Mouse (Mus musculus): ENCODE measurements around the gene Syt15. TPM values are rescaled to one million over a fixed set of nuclear protein-coding genes. Genes with fewer than 3 reads are reported as not detected.

Gene Syt15
- 0.14 and 0.16 TPM in 2 replicates for polyA plus RNA-seq (2014; fragmentation: Nextera tagmentation; extraction: Ambion mirVana)

- H3K9ac ChIP-seq (ENCODE audit: low read length) = peak within 1 kb of the TSS; percentile 37; the same call in 1 of the 2 replicates
- DNase-seq (ENCODE audit: low spot score) (no peak), ATAC-seq (no peak)
- no peaks in the 10 kb centered on the region for H3K36me3 ChIP-seq (ENCODE audit: control insufficient read depth, insufficient read depth, low read length)
- H3K9me3 ChIP-seq (replicated peaks; ENCODE audit: control insufficient read depth, low read length) = no peaks in the 10 kb centered on the region
- peaks cover 10% of the 10 kb centered on the region for H3K27me3 ChIP-seq (replicated peaks; ENCODE audit: control insufficient read depth, insufficient read depth, low read length)
- 0 out of 2 replicates have a peak within 1 kb of the TSS, but pooled peaks have one; percentile 6 for H3K4me3 ChIP-seq (ENCODE audit: low read depth, low read length)
- peaks cover 4% of the 10 kb centered on the region; the same call in 1 of the 2 replicates for H3K4me1 ChIP-seq (ENCODE audit: control insufficient read depth, insufficient read depth, low read length)
- peak within 1 kb of the TSS; percentile 36 for H3K4me2 ChIP-seq (ENCODE audit: low read length)
- H3K27ac ChIP-seq (ENCODE audit: low read depth, low read length) = no peak within 1 kb of the TSS
- WGBS = 72% methylated on average over 6 of the region's 6 CpGs
Observed at GRCm38 (mm10) chr14:34219295-34219694, at the start of gene Syt15. Gene Syt15 (plus strand): TSS chr14:34219595.

DNA sequence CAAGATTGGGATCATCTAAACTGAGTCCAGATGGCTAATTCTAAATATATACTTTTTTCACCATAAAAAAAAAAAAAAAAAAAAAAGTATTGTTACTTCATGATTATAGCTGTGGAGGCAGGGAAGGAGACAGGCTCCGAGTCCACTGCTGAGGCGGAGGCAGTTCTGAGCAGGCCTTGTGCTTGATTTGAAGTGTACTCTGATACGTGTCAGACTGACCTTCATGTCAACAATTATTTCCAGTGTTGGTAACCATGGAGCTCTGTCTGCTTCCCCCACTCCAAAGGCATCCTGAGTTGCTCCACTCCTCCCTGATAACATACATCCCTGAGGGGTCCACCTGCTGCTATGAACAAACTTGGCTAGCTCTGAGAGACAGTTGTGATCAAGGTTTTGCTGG is 48.3 kb upstream of the Syt15 start:
- Histone ChIP-seq H3K36me3 (ENCODE audit: control insufficient read depth, insufficient read depth, low read length) (no peaks in the 10 kb centered on the region), H3K4me2 (ENCODE audit: low read length) (no peak overlapping the region), H3K9me3 (replicated peaks; ENCODE audit: control insufficient read depth, low read length) (no peaks in the 10 kb centered on the region), H3K27ac (ENCODE audit: low read depth, low read length) (no peak overlapping the region), H3K4me3 (ENCODE audit: low read depth, low read length) (no peak overlapping the region), H3K4me1 (ENCODE audit: control insufficient read depth, insufficient read depth, low read length) (no peaks in the 10 kb centered on the region), H3K27me3 (replicated peaks; ENCODE audit: control insufficient read depth, insufficient read depth, low read length) (no peaks in the 10 kb centered on the region), H3K9ac (ENCODE audit: low read length) (no peak overlapping the region)
- no peak for ATAC-seq
- no peak for DNase-seq (ENCODE audit: low spot score)
- WGBS = 91% methylated on average over 3 of the region's 3 CpGs

DNA sequence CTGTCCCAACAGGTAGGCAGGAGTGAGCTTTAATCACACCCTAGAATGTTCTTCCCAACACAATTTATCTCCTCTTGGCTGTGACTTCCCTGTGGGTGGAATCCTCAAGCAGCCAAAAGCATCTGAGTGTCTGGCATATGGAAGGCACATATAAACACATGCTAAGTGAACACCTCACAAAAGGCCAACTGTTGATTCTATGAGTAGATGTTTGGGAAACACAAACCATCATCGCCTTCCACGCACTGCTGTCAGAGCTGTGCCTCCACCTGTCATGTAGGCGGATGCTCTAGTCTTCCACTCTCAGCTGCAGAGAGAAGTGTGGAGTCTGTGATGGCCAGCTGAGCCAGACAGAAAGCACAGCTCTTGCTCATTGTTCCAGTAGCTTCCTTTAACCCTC is 40.0 kb upstream of the Syt15 start:
- Histone ChIP-seq H3K4me2 (ENCODE audit: low read length) (no peak overlapping the region), H3K27me3 (replicated peaks; ENCODE audit: control insufficient read depth, insufficient read depth, low read length) (no peaks in the 10 kb centered on the region), H3K36me3 (ENCODE audit: control insufficient read depth, insufficient read depth, low read length) (no peaks in the 10 kb centered on the region), H3K4me1 (ENCODE audit: control insufficient read depth, insufficient read depth, low read length) (no peaks in the 10 kb centered on the region), H3K27ac (ENCODE audit: low read depth, low read length) (no peak overlapping the region), H3K9ac (ENCODE audit: low read length) (no peak overlapping the region), H3K9me3 (replicated peaks; ENCODE audit: control insufficient read depth, low read length) (0 out of 2 replicates have a peak, but pooled peaks cover 3% of the 10 kb centered on the region), H3K4me3 (ENCODE audit: low read depth, low read length) (no peak overlapping the region)
- ATAC-seq = no peak
- no peak for DNase-seq (ENCODE audit: low spot score)
- WGBS = 91% methylated on average over 3 of the region's 3 CpGs

GRCm38 (mm10) chr14:34183101-34183500 is 36.3 kb upstream of the Syt15 start:
- ATAC-seq (no peak), DNase-seq (ENCODE audit: low spot score) (no peak)
- Histone ChIP-seq H3K27ac (ENCODE audit: low read depth, low read length) (no peak overlapping the region), H3K4me2 (ENCODE audit: low read length) (no peak overlapping the region), H3K4me3 (ENCODE audit: low read depth, low read length) (no peak overlapping the region), H3K4me1 (ENCODE audit: control insufficient read depth, insufficient read depth, low read length) (no peaks in the 10 kb centered on the region), H3K9me3 (replicated peaks; ENCODE audit: control insufficient read depth, low read length) (0 out of 2 replicates have a peak, but pooled peaks cover 3% of the 10 kb centered on the region), H3K27me3 (replicated peaks; ENCODE audit: control insufficient read depth, insufficient read depth, low read length) (no peaks in the 10 kb centered on the region), H3K9ac (ENCODE audit: low read length) (no peak overlapping the region), H3K36me3 (ENCODE audit: control insufficient read depth, insufficient read depth, low read length) (no peaks in the 10 kb centered on the region)
- 88% methylated on average over 1 of the region's 1 CpGs for WGBS

DNA sequence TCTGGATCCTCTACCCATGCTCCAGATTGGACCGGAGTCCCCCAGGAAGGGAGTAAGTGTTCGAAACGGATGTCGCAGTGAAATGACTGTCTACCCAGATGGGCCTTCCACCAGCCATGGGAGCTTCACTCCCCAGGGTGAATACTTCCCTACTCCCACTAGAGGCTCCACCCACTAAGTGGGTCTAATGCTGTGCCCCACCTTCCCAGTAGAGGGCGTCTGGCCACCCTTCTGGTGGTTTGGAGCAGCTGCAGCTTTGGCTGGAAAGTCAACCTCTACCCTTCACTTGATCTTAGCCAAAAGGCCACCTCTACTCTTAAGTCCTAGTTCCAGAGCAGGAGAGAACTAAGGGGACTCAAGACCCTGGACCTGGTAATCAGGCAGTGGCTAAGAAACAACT is 30.8 kb upstream of the Syt15 start:
- Histone ChIP-seq H3K9ac (ENCODE audit: low read length) (no peak overlapping the region), H3K27ac (ENCODE audit: low read depth, low read length) (no peak overlapping the region), H3K27me3 (replicated peaks; ENCODE audit: control insufficient read depth, insufficient read depth, low read length) (no peaks in the 10 kb centered on the region), H3K9me3 (replicated peaks; ENCODE audit: control insufficient read depth, low read length) (no peaks in the 10 kb centered on the region), H3K4me1 (ENCODE audit: control insufficient read depth, insufficient read depth, low read length) (no peaks in the 10 kb centered on the region), H3K4me2 (ENCODE audit: low read length) (no peak overlapping the region), H3K4me3 (ENCODE audit: low read depth, low read length) (no peak overlapping the region), H3K36me3 (ENCODE audit: control insufficient read depth, insufficient read depth, low read length) (no peaks in the 10 kb centered on the region)
- DNase-seq (ENCODE audit: low spot score) = no peak
- no peak for ATAC-seq
- WGBS = 67% methylated on average over 5 of the region's 5 CpGs

DNA sequence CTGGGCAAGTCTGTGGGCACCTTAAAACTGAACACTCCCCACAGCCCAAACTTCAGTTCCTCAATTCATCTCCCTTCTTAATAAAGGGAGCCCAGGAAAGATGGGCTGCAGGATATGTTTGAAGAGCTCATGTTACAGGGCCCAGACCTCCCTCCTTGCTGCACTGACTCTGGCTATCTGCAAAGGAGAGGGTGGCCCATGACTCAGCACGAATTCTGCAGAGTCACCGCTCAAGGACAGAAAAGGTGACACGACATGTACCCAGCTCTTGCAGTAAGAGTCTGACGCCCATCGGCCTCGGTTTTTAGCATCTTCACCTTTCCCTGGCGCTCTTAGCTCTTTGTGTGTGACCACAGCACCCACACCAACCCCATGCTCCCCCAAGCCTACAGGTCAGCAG is 29.0 kb upstream of the Syt15 start:
- DNase-seq (ENCODE audit: low spot score) (no peak), ATAC-seq (no peak)
- Histone ChIP-seq H3K4me3 (ENCODE audit: low read depth, low read length) (no peak overlapping the region), H3K27me3 (replicated peaks; ENCODE audit: control insufficient read depth, insufficient read depth, low read length) (no peaks in the 10 kb centered on the region), H3K4me2 (ENCODE audit: low read length) (no peak overlapping the region), H3K27ac (ENCODE audit: low read depth, low read length) (no peak overlapping the region), H3K9ac (ENCODE audit: low read length) (no peak overlapping the region), H3K9me3 (replicated peaks; ENCODE audit: control insufficient read depth, low read length) (no peaks in the 10 kb centered on the region), H3K36me3 (ENCODE audit: control insufficient read depth, insufficient read depth, low read length) (0 out of 2 replicates have a peak, but pooled peaks cover 5% of the 10 kb centered on the region), H3K4me1 (ENCODE audit: control insufficient read depth, insufficient read depth, low read length) (no peaks in the 10 kb centered on the region)
- 86% methylated on average over 7 of the region's 7 CpGs for whole genome bisulfite sequencing

GRCm38 (mm10) chr14:34193879-34194278 is 25.5 kb upstream of the Syt15 start:
- H3K9me3 ChIP-seq (replicated peaks; ENCODE audit: control insufficient read depth, low read length) = no peaks in the 10 kb centered on the region
- DNase-seq (ENCODE audit: low spot score) (no peak), ATAC-seq (no peak)
- H3K4me1 ChIP-seq (ENCODE audit: control insufficient read depth, insufficient read depth, low read length) = no peaks in the 10 kb centered on the region
- 0 out of 2 replicates have a peak, but pooled peaks cover 5% of the 10 kb centered on the region for H3K36me3 ChIP-seq (ENCODE audit: control insufficient read depth, insufficient read depth, low read length)
- no peak overlapping the region for H3K4me2 ChIP-seq (ENCODE audit: low read length)
- no peaks in the 10 kb centered on the region for H3K27me3 ChIP-seq (replicated peaks; ENCODE audit: control insufficient read depth, insufficient read depth, low read length)
- no peak overlapping the region for H3K27ac ChIP-seq (ENCODE audit: low read depth, low read length)
- H3K9ac ChIP-seq (ENCODE audit: low read length) = no peak overlapping the region
- 85% methylated on average over 4 of the region's 4 CpGs for whole genome bisulfite sequencing
- H3K4me3 ChIP-seq (ENCODE audit: low read depth, low read length) = no peak overlapping the region

GRCm38 (mm10) chr14:34195466-34195865 is 23.9 kb upstream of the Syt15 start:
- Histone ChIP-seq H3K27ac (ENCODE audit: low read depth, low read length) (no peak overlapping the region), H3K36me3 (ENCODE audit: control insufficient read depth, insufficient read depth, low read length) (0 out of 2 replicates have a peak, but pooled peaks cover 5% of the 10 kb centered on the region), H3K4me3 (ENCODE audit: low read depth, low read length) (no peak overlapping the region), H3K9me3 (replicated peaks; ENCODE audit: control insufficient read depth, low read length) (no peaks in the 10 kb centered on the region), H3K9ac (ENCODE audit: low read length) (no peak overlapping the region), H3K4me2 (ENCODE audit: low read length) (no peak overlapping the region), H3K27me3 (replicated peaks; ENCODE audit: control insufficient read depth, insufficient read depth, low read length) (no peaks in the 10 kb centered on the region), H3K4me1 (ENCODE audit: control insufficient read depth, insufficient read depth, low read length) (no peaks in the 10 kb centered on the region)
- WGBS = 92% methylated on average over 15 of the region's 15 CpGs
- DNase-seq (ENCODE audit: low spot score) (no peak), ATAC-seq (no peak)

DNA sequence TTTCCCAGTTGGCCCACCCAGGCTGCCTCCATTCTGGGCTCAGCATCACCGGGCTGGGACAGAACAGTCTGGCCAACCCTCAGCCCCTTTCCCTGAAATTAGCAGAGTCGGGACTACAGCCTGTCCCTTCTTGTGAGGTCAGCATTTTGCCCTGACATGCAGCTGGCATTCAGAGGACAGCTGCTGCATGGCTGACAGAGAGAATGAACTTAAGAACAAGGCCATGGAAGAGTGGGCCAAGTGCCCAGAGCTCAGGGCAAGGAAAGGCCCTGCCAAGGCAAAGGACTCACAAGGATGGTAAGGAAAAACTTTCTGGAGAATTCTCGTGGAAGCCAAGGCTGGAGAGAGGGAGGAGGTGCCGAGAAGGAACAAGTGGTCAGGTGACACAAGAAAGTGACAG is 22.7 kb upstream of the Syt15 start:
- Histone ChIP-seq H3K27ac (ENCODE audit: low read depth, low read length) (no peak overlapping the region), H3K9ac (ENCODE audit: low read length) (no peak overlapping the region), H3K27me3 (replicated peaks; ENCODE audit: control insufficient read depth, insufficient read depth, low read length) (no peaks in the 10 kb centered on the region), H3K4me1 (ENCODE audit: control insufficient read depth, insufficient read depth, low read length) (no peaks in the 10 kb centered on the region), H3K4me2 (ENCODE audit: low read length) (no peak overlapping the region), H3K4me3 (ENCODE audit: low read depth, low read length) (no peak overlapping the region), H3K36me3 (ENCODE audit: control insufficient read depth, insufficient read depth, low read length) (0 out of 2 replicates have a peak, but pooled peaks cover 5% of the 10 kb centered on the region), H3K9me3 (replicated peaks; ENCODE audit: control insufficient read depth, low read length) (no peaks in the 10 kb centered on the region)
- ATAC-seq (no peak), DNase-seq (ENCODE audit: low spot score) (no peak)
- WGBS = 58% methylated on average over 4 of the region's 4 CpGs

Data from forebrain, embryonic 14.5 days (tissue).